In genomic region chr5:112273746-112274463, GRCm38 (mm10) we compare ENCODE assay signal across 14 mouse cellular contexts. TPM values are rescaled to one million over a fixed set of nuclear protein-coding genes. Genes with fewer than 3 reads are reported as not detected.
DNase-seq lines count a peak whose midpoint lies in the region; ATAC-seq lines count a peak whose summit lies in the region.
"Had no signal": no experiment of that assay in that cellular context is flagged by ENCODE, and none has a peak within 500 bp of the region (broad histone marks: within the 10 kb centered on the region; RNA-seq: fewer than 3 reads in every experiment).

No protein-coding gene starts in this region.

- peak; percentile 10 for DNase-seq in adrenal gland, postnatal 10 days
- no peak for DNase-seq in adrenal gland, postnatal 4 days (ENCODE audit: low spot score in 2 of 2)
- DNase-seq in thymus, postnatal 0 days (ENCODE audit: low spot score): peak; percentile 30
- no peak for DNase-seq in thymus, postnatal 4 days
- no peak for DNase-seq in ovary, adult 18-20 months (ENCODE audit: low spot score)
- DNase-seq in heart, adult 9 months (ENCODE audit: low spot score in 2 of 2): no peak
- DNase-seq: heart, postnatal 14 days; liver; lung, embryonic 14.5 days had no signal

- no peak overlapping the region for H3K27ac ChIP-seq in intestine, embryonic 16.5 days (ENCODE audit: low read length)
- H3K27ac ChIP-seq: forebrain, embryonic 13.5 days; hindbrain, postnatal 0 days had no signal

- WGBS in intestine, embryonic 16.5 days: 47% methylated on average over 2 of the region's 2 CpGs

- H3K27me3 ChIP-seq in intestine, embryonic 16.5 days (replicated peaks; ENCODE audit: control insufficient read depth, insufficient read depth, low read length): peaks cover 9% of the 10 kb centered on the region

- H3K9me3 ChIP-seq in intestine, embryonic 16.5 days (ENCODE audit: control insufficient read depth, low read length): no peaks in the 10 kb centered on the region
- H3K9me3 ChIP-seq: forebrain, embryonic 13.5 days had no signal

- no peaks in the 10 kb centered on the region for H3K36me3 ChIP-seq in intestine, embryonic 16.5 days (ENCODE audit: control insufficient read depth, insufficient read depth, low read length)

- no peak overlapping the region for H3K4me2 ChIP-seq in intestine, embryonic 16.5 days (ENCODE audit: low read depth, low read length)
- H3K4me2 ChIP-seq: forebrain, embryonic 13.5 days; lung, embryonic 14.5 days had no signal

- no peak overlapping the region for H3K4me3 ChIP-seq in intestine, embryonic 16.5 days (ENCODE audit: low read length)
- H3K4me3 ChIP-seq: forebrain, embryonic 13.5 days had no signal

- H3K4me1 ChIP-seq in intestine, embryonic 16.5 days (ENCODE audit: control insufficient read depth, insufficient read depth, low read length): peaks cover 15% of the 10 kb centered on the region

- no peak overlapping the region for H3K9ac ChIP-seq in intestine, embryonic 16.5 days (ENCODE audit: low read depth, low read length)
- H3K9ac ChIP-seq: forebrain, embryonic 13.5 days; lung, embryonic 14.5 days had no signal

- ATAC-seq in inflammation-experienced regulatory T-cells, adult 6 months: peak; percentile 23
- no peak for ATAC-seq in intestine, embryonic 16.5 days
- ATAC-seq: forebrain, embryonic 13.5 days; hindbrain, postnatal 0 days; midbrain, embryonic 16.5 days had no signal

RNA-seq across cellular contexts. Expression of gene Tpst2, which starts 2.6 kb away (rescaled TPM):
- total RNA-seq in adrenal gland, postnatal 10 days (2021): 100 to 1,000 TPM; 116 to 169 TPM
- total RNA-seq in adrenal gland, postnatal 4 days (2021): 100 to 1,000 TPM; 135 to 140 TPM
- 44.6 and 45.3 TPM in 2 replicates for polyA plus RNA-seq in thymus, postnatal 0 days (2015; fragmentation: Nextera tagmentation; extraction: Ambion mirVana)
- 100 to 1,000 TPM in 1 of 3 experiments, 10 to 100 TPM in 2; 59.1 to 111 (median 64.1) TPM for polyA plus RNA-seq in inflammation-experienced regulatory T-cells, adult 6 months (2017; shearing (Covaris generic))
- 47.4 and 52.0 TPM in 2 replicates for polyA plus RNA-seq in intestine, embryonic 16.5 days (2015; fragmentation: Nextera tagmentation; extraction: Ambion mirVana)

RNA-seq across cellular contexts. Expression of gene Crybb1, which starts 18.3 kb away (rescaled TPM):
- 1 to 10 TPM; 1.4 to 2.2 TPM for total RNA-seq in adrenal gland, postnatal 10 days (2021)
- 1 to 10 TPM; 2.0 to 3.0 TPM for total RNA-seq in adrenal gland, postnatal 4 days (2021)
- polyA plus RNA-seq in thymus, postnatal 0 days (2015; fragmentation: Nextera tagmentation; extraction: Ambion mirVana): 0.49 and 0.74 TPM in 2 replicates
- polyA plus RNA-seq in inflammation-experienced regulatory T-cells, adult 6 months (2017; shearing (Covaris generic)): under 1 TPM in 1 of 3 experiments, not detected in 2; 0.97 TPM
- polyA plus RNA-seq in intestine, embryonic 16.5 days (2015; fragmentation: Nextera tagmentation; extraction: Ambion mirVana): 2.7 and 2.9 TPM in 2 replicates

RNA-seq across cellular contexts. Expression of gene Cryba4, which starts 21.6 kb away (rescaled TPM):
- 10 to 100 TPM in 1 of 2 experiments, 1 to 10 TPM in 1; 7.9 to 17.4 TPM for total RNA-seq in adrenal gland, postnatal 10 days (2021)
- total RNA-seq in adrenal gland, postnatal 4 days (2021): 1 to 10 TPM; 3.8 to 4.2 TPM
- polyA plus RNA-seq in thymus, postnatal 0 days (2015; fragmentation: Nextera tagmentation; extraction: Ambion mirVana): 1.2 and 1.8 TPM in 2 replicates
- polyA plus RNA-seq in inflammation-experienced regulatory T-cells, adult 6 months (2017; shearing (Covaris generic)): 1 to 10 TPM in 1 of 3 experiments, under 1 TPM in 1, not detected in 1; 0.56 to 1.3 TPM
- polyA plus RNA-seq in intestine, embryonic 16.5 days (2015; fragmentation: Nextera tagmentation; extraction: Ambion mirVana): 1.3 and 1.5 TPM in 2 replicates

RNA-seq across cellular contexts. Expression of gene Tfip11, which starts 52.3 kb away (rescaled TPM):
- 10 to 100 TPM; 28.4 to 32.3 TPM for total RNA-seq in adrenal gland, postnatal 10 days (2021)
- total RNA-seq in adrenal gland, postnatal 4 days (2021): 10 to 100 TPM; 35.9 to 43.0 TPM
- 26.9 and 27.9 TPM in 2 replicates for polyA plus RNA-seq in thymus, postnatal 0 days (2015; fragmentation: Nextera tagmentation; extraction: Ambion mirVana)
- polyA plus RNA-seq in inflammation-experienced regulatory T-cells, adult 6 months (2017; shearing (Covaris generic)): 10 to 100 TPM; 14.7 to 26.1 (median 15.3) TPM
- 26.6 and 26.8 TPM in 2 replicates for polyA plus RNA-seq in intestine, embryonic 16.5 days (2015; fragmentation: Nextera tagmentation; extraction: Ambion mirVana)

Comparison
In these comparisons a context has a peak if more than half of its experiments do, and no peak if none do; other contexts are left out.
1. DNase-seq: peak in adrenal gland, postnatal 10 days (single experiment) and thymus, postnatal 0 days (single experiment); none in adrenal gland, postnatal 4 days (0 of 2), thymus, postnatal 4 days (single experiment), ovary, adult 18-20 months (single experiment) and heart, adult 9 months (0 of 2).